ENCODE assay signal across 8 mouse cellular contexts in the genomic region with DNA sequence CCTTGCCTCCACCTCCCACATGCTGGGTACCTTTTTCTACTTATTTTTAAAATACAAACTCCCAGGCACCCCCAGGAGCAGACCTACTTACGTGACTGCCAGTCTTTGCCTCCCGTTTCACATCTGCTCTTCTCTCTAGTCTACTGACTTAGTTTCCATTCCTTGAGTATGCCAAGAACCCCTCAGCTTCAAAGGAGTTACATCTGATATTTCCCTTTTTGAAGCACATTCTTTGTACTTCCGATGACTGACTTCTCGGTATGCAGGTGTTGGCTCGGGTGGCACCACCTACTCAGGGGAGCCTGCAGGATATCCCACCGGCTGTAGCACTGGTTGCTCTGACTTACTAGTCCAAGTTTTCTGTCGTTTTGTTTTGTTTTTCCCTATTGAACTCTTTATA. TPM values are rescaled to one million over a fixed set of nuclear protein-coding genes. Genes with fewer than 3 reads are reported as not detected.
DNase-seq lines count a peak whose midpoint lies in the region; ATAC-seq and TF ChIP-seq lines count a peak whose summit lies in the region.

No protein-coding gene starts in this region.

- H3K4me1 ChIP-seq in heart, embryonic 12.5 days (replicated peaks), result 0 out of 2 replicates have a peak, but pooled peaks cover 13% of the 10 kb centered on the region
- no peaks in the 10 kb centered on the region; the same call in 1 of the 2 replicates for H3K4me1 ChIP-seq in bone marrow, adult 2 months (ENCODE audit: control insufficient read depth, insufficient read depth, low read length)
- peaks cover 6% of the 10 kb centered on the region for H3K4me1 ChIP-seq in hindbrain, embryonic 16.5 days (ENCODE audit: control insufficient read depth, insufficient read depth, low read depth, low read length)
- H3K4me1 ChIP-seq in midbrain, embryonic 15.5 days, result peaks cover 11% of the 10 kb centered on the region

- no peak for ATAC-seq in heart, embryonic 12.5 days (ENCODE audit: insufficient number of reproducible peaks, low FRiP score)
- ATAC-seq in hindbrain, embryonic 16.5 days, result no peak
- ATAC-seq in midbrain, embryonic 15.5 days (replicated peaks), result no peak

- no peak for TF ChIP-seq CTCF in bone marrow, adult 2 months (IDR thresholded peaks at IDR 0.05; ENCODE audit: control insufficient read depth, insufficient read depth, low read length)

- H3K27ac ChIP-seq in heart, embryonic 12.5 days (ENCODE audit: poor library complexity, severe bottlenecking), result no peak overlapping the region
- peak overlapping the region; percentile 35; the same call in 1 of the 2 replicates for H3K27ac ChIP-seq in bone marrow, adult 2 months (ENCODE audit: control insufficient read depth, insufficient read depth, low read depth, low read length, poor library complexity)
- H3K27ac ChIP-seq in hindbrain, embryonic 16.5 days (ENCODE audit: low read depth, low read length), result no peak overlapping the region
- no peak overlapping the region for H3K27ac ChIP-seq in midbrain, embryonic 15.5 days

- 35% methylated on average over 7 of the region's 7 CpGs for WGBS in heart, embryonic 12.5 days
- WGBS in bone marrow, adult 2 months, result 3% methylated on average over 7 of the region's 7 CpGs
- WGBS in hindbrain, embryonic 16.5 days, result 41% methylated on average over 7 of the region's 7 CpGs
- WGBS in midbrain, embryonic 15.5 days, result 43% methylated on average over 7 of the region's 7 CpGs

- H3K4me2 ChIP-seq in heart, embryonic 12.5 days, result peak overlapping the region; percentile 83
- peak overlapping the region; percentile 75 for H3K4me2 ChIP-seq in hindbrain, embryonic 16.5 days (ENCODE audit: low read length)
- H3K4me2 ChIP-seq in midbrain, embryonic 15.5 days, result peak overlapping the region; percentile 64

- H3K9ac ChIP-seq in heart, embryonic 12.5 days, result no peak overlapping the region; the same call in 1 of the 2 replicates
- H3K9ac ChIP-seq in hindbrain, embryonic 16.5 days (ENCODE audit: low read depth, low read length), result no peak overlapping the region
- no peak overlapping the region for H3K9ac ChIP-seq in midbrain, embryonic 15.5 days

- no peaks in the 10 kb centered on the region for H3K9me3 ChIP-seq in heart, embryonic 12.5 days (replicated peaks)
- H3K9me3 ChIP-seq in hindbrain, embryonic 16.5 days (ENCODE audit: control insufficient read depth, low read length), result no peaks in the 10 kb centered on the region
- no peaks in the 10 kb centered on the region for H3K9me3 ChIP-seq in midbrain, embryonic 15.5 days

- TF ChIP-seq POLR2A in bone marrow, adult 2 months (IDR thresholded peaks at IDR 0.05; ENCODE audit: borderline replicate concordance, control insufficient read depth, low read depth, low read length), result no peak

- no peaks in the 10 kb centered on the region for H3K27me3 ChIP-seq in heart, embryonic 12.5 days (replicated peaks)
- peaks cover 2% of the 10 kb centered on the region; the same call in 1 of the 2 replicates for H3K27me3 ChIP-seq in hindbrain, embryonic 16.5 days (replicated peaks; ENCODE audit: control insufficient read depth, insufficient read depth, low read length)
- H3K27me3 ChIP-seq in midbrain, embryonic 15.5 days (replicated peaks), result no peaks in the 10 kb centered on the region; the same call in 1 of the 2 replicates

- H3K36me3 ChIP-seq in heart, embryonic 12.5 days, result no peaks in the 10 kb centered on the region
- H3K36me3 ChIP-seq in hindbrain, embryonic 16.5 days (ENCODE audit: control insufficient read depth, insufficient read depth, low read length), result no peaks in the 10 kb centered on the region
- H3K36me3 ChIP-seq in midbrain, embryonic 15.5 days (replicated peaks), result no peaks in the 10 kb centered on the region

- no peak for DNase-seq in heart, adult 8-10 months (ENCODE audit: low spot score)
- no peak for DNase-seq in left cerebral cortex, adult 18-20 months (ENCODE audit: low spot score in 2 of 2)
- no peak for DNase-seq in gastrocnemius, adult 18-20 months (ENCODE audit: low spot score)
- DNase-seq in spleen, postnatal 14 days (ENCODE audit: low spot score in 2 of 2), result no peak

- H3K4me3 ChIP-seq in heart, embryonic 12.5 days, result peak overlapping the region; percentile 86
- peak overlapping the region; percentile 30 for H3K4me3 ChIP-seq in bone marrow, adult 2 months (replicated peaks; ENCODE audit: control insufficient read depth, low read depth, low read length)
- H3K4me3 ChIP-seq in hindbrain, embryonic 16.5 days (ENCODE audit: low read length), result peak overlapping the region; percentile 61
- H3K4me3 ChIP-seq in midbrain, embryonic 15.5 days, result peak overlapping the region; percentile 57

RNA-seq across cellular contexts. Expression of gene Pxmp4, which starts 0.6 kb away (rescaled TPM):
- 18.9 and 20.5 TPM in 2 replicates for polyA plus RNA-seq in heart, embryonic 12.5 days (2016; fragmentation: Nextera tagmentation; extraction: Ambion mirVana)
- total RNA-seq in heart, adult 8-10 months (2022), result 10 to 100 TPM; 25.0 to 31.0 (median 27.2) TPM
- 11.3 and 12.1 TPM in 2 replicates for polyA plus RNA-seq in bone marrow, adult 2 months (2011; ENCODE audit: insufficient read depth, insufficient read length, low replicate concordance, missing spikeins)
- polyA plus RNA-seq in hindbrain, embryonic 16.5 days (2015; fragmentation: Nextera tagmentation; extraction: Ambion mirVana), result 18.7 and 20.6 TPM in 2 replicates
- 15.7 and 15.9 TPM in 2 replicates for polyA plus RNA-seq in midbrain, embryonic 15.5 days (2015; fragmentation: Nextera tagmentation; extraction: Ambion mirVana)
- total RNA-seq in left cerebral cortex, adult 18-20 months (2021), result 10 to 100 TPM in 1 of 2 experiments, 1 to 10 TPM in 1; 9.5 to 12.3 TPM
- 10 to 100 TPM; 12.3 to 14.1 TPM for total RNA-seq in gastrocnemius, adult 18-20 months (2021)

RNA-seq across cellular contexts. Expression of gene Zfp341, which starts 8.9 kb away (rescaled TPM):
- polyA plus RNA-seq in heart, embryonic 12.5 days (2016; fragmentation: Nextera tagmentation; extraction: Ambion mirVana), result 0.78 and 0.82 TPM in 2 replicates
- 1 to 10 TPM; 2.4 to 4.3 (median 2.7) TPM for total RNA-seq in heart, adult 8-10 months (2022)
- polyA plus RNA-seq in bone marrow, adult 2 months (2011; ENCODE audit: insufficient read depth, insufficient read length, low replicate concordance, missing spikeins), result 1.8 and 2.6 TPM in 2 replicates
- polyA plus RNA-seq in hindbrain, embryonic 16.5 days (2015; fragmentation: Nextera tagmentation; extraction: Ambion mirVana), result 2.0 and 2.3 TPM in 2 replicates
- 2.6 and 3.1 TPM in 2 replicates for polyA plus RNA-seq in midbrain, embryonic 15.5 days (2015; fragmentation: Nextera tagmentation; extraction: Ambion mirVana)
- total RNA-seq in left cerebral cortex, adult 18-20 months (2021), result 10 to 100 TPM; 11.0 to 11.4 TPM
- total RNA-seq in gastrocnemius, adult 18-20 months (2021), result 1 to 10 TPM; 2.5 to 2.9 TPM

RNA-seq across cellular contexts. Expression of gene 4930519P11Rik, which starts 9.1 kb away (rescaled TPM):
- 0.64 TPM in 1 of 2 replicates, not detected in the other for polyA plus RNA-seq in heart, embryonic 12.5 days (2016; fragmentation: Nextera tagmentation; extraction: Ambion mirVana)
- total RNA-seq in heart, adult 8-10 months (2022), result not detected
- polyA plus RNA-seq in bone marrow, adult 2 months (2011; ENCODE audit: insufficient read depth, insufficient read length, low replicate concordance, missing spikeins), result not detected in 2 replicates
- 0.35 and 0.82 TPM in 2 replicates for polyA plus RNA-seq in hindbrain, embryonic 16.5 days (2015; fragmentation: Nextera tagmentation; extraction: Ambion mirVana)
- polyA plus RNA-seq in midbrain, embryonic 15.5 days (2015; fragmentation: Nextera tagmentation; extraction: Ambion mirVana), result 0.50 and 0.78 TPM in 2 replicates
- total RNA-seq in left cerebral cortex, adult 18-20 months (2021), result not detected
- not detected for total RNA-seq in gastrocnemius, adult 18-20 months (2021)

RNA-seq across cellular contexts. Expression of gene E2f1, which starts 34.5 kb away (rescaled TPM):
- polyA plus RNA-seq in heart, embryonic 12.5 days (2016; fragmentation: Nextera tagmentation; extraction: Ambion mirVana), result 21.7 and 21.8 TPM in 2 replicates
- total RNA-seq in heart, adult 8-10 months (2022), result 1 to 10 TPM in 1 of 4 experiments, under 1 TPM in 3; 0.25 to 1.2 (median 0.47) TPM
- 49.6 and 63.0 TPM in 2 replicates for polyA plus RNA-seq in bone marrow, adult 2 months (2011; ENCODE audit: insufficient read depth, insufficient read length, low replicate concordance, missing spikeins)
- 5.0 and 8.0 TPM in 2 replicates for polyA plus RNA-seq in hindbrain, embryonic 16.5 days (2015; fragmentation: Nextera tagmentation; extraction: Ambion mirVana)
- polyA plus RNA-seq in midbrain, embryonic 15.5 days (2015; fragmentation: Nextera tagmentation; extraction: Ambion mirVana), result 5.4 and 7.1 TPM in 2 replicates
- 10 to 100 TPM; 10.2 to 10.5 TPM for total RNA-seq in left cerebral cortex, adult 18-20 months (2021)
- under 1 TPM; 0.28 to 0.30 TPM for total RNA-seq in gastrocnemius, adult 18-20 months (2021)

RNA-seq across cellular contexts. Expression of gene Necab3, which starts 45.5 kb away (rescaled TPM):
- polyA plus RNA-seq in heart, embryonic 12.5 days (2016; fragmentation: Nextera tagmentation; extraction: Ambion mirVana), result 0.27 and 0.87 TPM in 2 replicates
- total RNA-seq in heart, adult 8-10 months (2022), result 1 to 10 TPM in 1 of 4 experiments, under 1 TPM in 3; 0.25 to 1.2 (median 0.60) TPM
- polyA plus RNA-seq in bone marrow, adult 2 months (2011; ENCODE audit: insufficient read depth, insufficient read length, low replicate concordance, missing spikeins), result 3.5 and 5.3 TPM in 2 replicates
- polyA plus RNA-seq in hindbrain, embryonic 16.5 days (2015; fragmentation: Nextera tagmentation; extraction: Ambion mirVana), result 21.6 and 25.7 TPM in 2 replicates
- 15.4 and 18.0 TPM in 2 replicates for polyA plus RNA-seq in midbrain, embryonic 15.5 days (2015; fragmentation: Nextera tagmentation; extraction: Ambion mirVana)
- total RNA-seq in left cerebral cortex, adult 18-20 months (2021), result 10 to 100 TPM; 69.4 to 81.9 TPM
- under 1 TPM; 0.30 to 0.36 TPM for total RNA-seq in gastrocnemius, adult 18-20 months (2021)

Comparison
In these comparisons a context has a peak if more than half of its experiments do, and no peak if none do; other contexts are left out.
1. H3K4me3 ChIP-seq: peak in every context shown above with its lines; median percentile 86 in heart, embryonic 12.5 days; 61 in hindbrain, embryonic 16.5 days; 57 in midbrain, embryonic 15.5 days; 30 in bone marrow, adult 2 months.